Mouse (Mus musculus) lung, embryonic 16.5 days (tissue): ENCODE results near the gene Magi3. TPM values are rescaled to one million over a fixed set of nuclear protein-coding genes. Genes with fewer than 3 reads are reported as not detected.
A peak's percentile ranks its signal among the peaks of the same experiment; 100 is the strongest.

Source experiments
- ATAC-seq: fragments of 200-750 bp; cut with Nextera tagmentation; 2 replicates; pipeline ENCODE4 v1.8.0; 2017; ENCODE audit warnings: low read depth, mild to moderate bottlenecking, moderate library complexity
- H3K27ac ChIP-seq: fragments of 300-500 bp; sonication (generic); 2 replicates; pipeline ENCODE4 v1.5.1; 2014; ENCODE audit warnings: mild to moderate bottlenecking, control low read depth, low read length
- H3K27me3 ChIP-seq: fragments of 300-500 bp; sonication (generic); 2 replicates; pipeline ENCODE4 v1.6.1; 2014; ENCODE audit warnings: low read depth, low read length, mixed read lengths; ENCODE audit not compliant: control insufficient read depth, insufficient read depth
- H3K36me3 ChIP-seq: fragments of 300-500 bp; sonication (generic); 2 replicates; pipeline ENCODE4 v1.6.1; 2014; ENCODE audit warnings: low read length; ENCODE audit not compliant: control insufficient read depth, insufficient read depth
- H3K4me1 ChIP-seq: fragments of 300-500 bp; sonication (generic); replicated peaks from 2 replicates; pipeline ENCODE4 v1.6.1; 2014; ENCODE audit warnings: low read length, mixed read lengths; ENCODE audit not compliant: control insufficient read depth, insufficient read depth
- H3K4me2 ChIP-seq: fragments of 300-500 bp; sonication (generic); 2 replicates; pipeline ENCODE4 v1.6.1; 2014; ENCODE audit warnings: low read depth, low read length, control low read depth
- H3K4me3 ChIP-seq: fragments of 300-500 bp; sonication (generic); 2 replicates; pipeline ENCODE4 v1.5.1; 2014; ENCODE audit warnings: mild to moderate bottlenecking, low read length, control low read depth
- H3K9ac ChIP-seq: fragments of 300-500 bp; sonication (generic); 2 replicates; pipeline ENCODE4 v1.6.1; 2014; ENCODE audit warnings: low read length, control low read depth
- H3K9me3 ChIP-seq: fragments of 300-500 bp; sonication (generic); 2 replicates; pipeline ENCODE4 v1.6.1; 2016; ENCODE audit warnings: low read length; ENCODE audit not compliant: control insufficient read depth
- WGBS: fragments of 180-500 bp; shearing (Covaris S2); extraction: QIAGEN DNeasy Blood & Tissue Kit; methylation state at CpG from one replicate; pipeline ENCODE4 v1.1.7; 2014; 5-methylcytosine and 5-hydroxymethylcytosine counted together
- polyA plus RNA-seq: library from polyadenylated mRNA; unstranded; fragments of >200 nt; fragmentation: Nextera tagmentation; extraction: Ambion mirVana; gene quantifications from 2 replicates; pipeline ENCODE4 v1.2.1, GENCODE M21; 2015

The Magi3 gene
- polyA plus RNA-seq, 1 experiment from 2014 or later, result 9.8 TPM

- no peaks in the 10 kb centered on the region for H3K27me3 ChIP-seq
- peak overlapping the region; percentile 62 for H3K9ac ChIP-seq
- no peak for ATAC-seq
- H3K4me3 ChIP-seq, result peak overlapping the region; percentile 94
- H3K36me3 ChIP-seq, result no peaks in the 10 kb centered on the region
- WGBS, result 3% methylated on average over 11 of the region's 11 CpGs
- H3K4me2 ChIP-seq, result peak overlapping the region; percentile 62
- H3K4me1 ChIP-seq, result peaks cover 8% of the 10 kb centered on the region; the same call in 1 of the 2 replicates
- H3K27ac ChIP-seq, result peak overlapping the region; percentile 86
- no peaks in the 10 kb centered on the region for H3K9me3 ChIP-seq
Measured at GRCm38 (mm10) chr3:104221156-104221555, 982 bp upstream of the Magi3 start.

GRCm38 (mm10) chr3:104219531-104220294, 461 bp downstream of the Magi3 start:
- peak overlapping the region; percentile 93 for H3K9ac ChIP-seq
- peak overlapping the region; percentile 94 for H3K4me3 ChIP-seq
- WGBS, result 0% methylated on average over 78 of the region's 107 CpGs
- no peaks in the 10 kb centered on the region for H3K36me3 ChIP-seq
- peak overlapping the region; percentile 97 for H3K27ac ChIP-seq
- no peaks in the 10 kb centered on the region for H3K27me3 ChIP-seq
- no peaks in the 10 kb centered on the region for H3K9me3 ChIP-seq
- peaks cover 8% of the 10 kb centered on the region; the same call in 1 of the 2 replicates for H3K4me1 ChIP-seq
- no peak; the same call in 1 of the 2 replicates for ATAC-seq
- peak overlapping the region; percentile 87 for H3K4me2 ChIP-seq

- H3K27ac ChIP-seq, result 0 out of 2 replicates have a peak overlapping the region, but pooled peaks have one; percentile 39
- no peaks in the 10 kb centered on the region for H3K27me3 ChIP-seq
- H3K4me1 ChIP-seq, result peaks cover 8% of the 10 kb centered on the region; the same call in 1 of the 2 replicates
- H3K9me3 ChIP-seq, result no peaks in the 10 kb centered on the region
- peak overlapping the region; percentile 94 for H3K4me3 ChIP-seq
- H3K36me3 ChIP-seq, result no peaks in the 10 kb centered on the region
- peak overlapping the region; percentile 87 for H3K4me2 ChIP-seq
- H3K9ac ChIP-seq, result peak overlapping the region; percentile 93
- 2% methylated on average over 15 of the region's 15 CpGs for WGBS
- no peak for ATAC-seq
Measured at GRCm38 (mm10) chr3:104218926-104219325, 1.2 kb downstream of the Magi3 start.

- no peak overlapping the region for H3K4me2 ChIP-seq
- H3K27me3 ChIP-seq, result no peaks in the 10 kb centered on the region
- no peak overlapping the region for H3K27ac ChIP-seq
- H3K4me1 ChIP-seq, result no peaks in the 10 kb centered on the region
- ATAC-seq, result no peak
- no peaks in the 10 kb centered on the region for H3K36me3 ChIP-seq
- 43% methylated on average over 2 of the region's 2 CpGs for WGBS
- H3K4me3 ChIP-seq, result no peak overlapping the region
- H3K9ac ChIP-seq, result no peak overlapping the region
- H3K9me3 ChIP-seq, result no peaks in the 10 kb centered on the region
Measured at GRCm38 (mm10) chr3:104189823-104190222, 30.4 kb downstream of the Magi3 start.

- 85% methylated on average over 1 of the region's 1 CpGs for WGBS
Measured at GRCm38 (mm10) chr3:104189234-104189633, 30.9 kb downstream of the Magi3 start.

GRCm38 (mm10) chr3:104184270-104184669, 35.9 kb downstream of the Magi3 start:
- 83% methylated on average over 2 of the region's 2 CpGs for WGBS
- Histone ChIP-seq H3K27ac (no peak overlapping the region), H3K9ac (no peak overlapping the region), H3K27me3 (no peaks in the 10 kb centered on the region), H3K9me3 (no peaks in the 10 kb centered on the region), H3K4me1 (no peaks in the 10 kb centered on the region), H3K4me2 (no peak overlapping the region), H3K4me3 (no peak overlapping the region), H3K36me3 (no peaks in the 10 kb centered on the region)
- ATAC-seq, result no peak

More at GRCm38 (mm10) chr3:104189234-104189633, 30.9 kb downstream of the Magi3 start:
- no peaks in the 10 kb centered on the region for H3K27me3 ChIP-seq
- H3K4me2 ChIP-seq, result no peak overlapping the region
- no peaks in the 10 kb centered on the region for H3K4me1 ChIP-seq
- H3K4me3 ChIP-seq, result no peak overlapping the region
- no peak overlapping the region for H3K9ac ChIP-seq
- no peaks in the 10 kb centered on the region for H3K36me3 ChIP-seq
- ATAC-seq, result no peak
- no peaks in the 10 kb centered on the region for H3K9me3 ChIP-seq
- H3K27ac ChIP-seq, result no peak overlapping the region

- H3K9me3 ChIP-seq, result no peaks in the 10 kb centered on the region
- H3K4me3 ChIP-seq, result no peak overlapping the region
- no peak for ATAC-seq
- H3K27ac ChIP-seq, result no peak overlapping the region
- H3K27me3 ChIP-seq, result no peaks in the 10 kb centered on the region
- peaks cover 2% of the 10 kb centered on the region; the same call in 1 of the 2 replicates for H3K36me3 ChIP-seq
- 74% methylated on average over 2 of the region's 2 CpGs for WGBS
- no peak overlapping the region for H3K9ac ChIP-seq
- H3K4me2 ChIP-seq, result no peak overlapping the region
- no peaks in the 10 kb centered on the region for H3K4me1 ChIP-seq
Measured at GRCm38 (mm10) chr3:104183656-104184055, 36.5 kb downstream of the Magi3 start.

- Histone ChIP-seq H3K4me1 (no peaks in the 10 kb centered on the region), H3K9me3 (no peaks in the 10 kb centered on the region)
- no peak for ATAC-seq
Measured at GRCm38 (mm10) chr3:104182711-104183110, 37.5 kb downstream of the Magi3 start.

GRCm38 (mm10) chr3:104161347-104161746, 58.8 kb downstream of the Magi3 start:
- Histone ChIP-seq H3K27me3 (no peaks in the 10 kb centered on the region), H3K4me3 (no peak overlapping the region), H3K27ac (no peak overlapping the region), H3K9me3 (no peaks in the 10 kb centered on the region), H3K9ac (no peak overlapping the region), H3K4me2 (no peak overlapping the region), H3K36me3 (no peaks in the 10 kb centered on the region), H3K4me1 (peaks cover 2% of the 10 kb centered on the region; the same call in 1 of the 2 replicates)
- 61% methylated on average over 3 of the region's 3 CpGs for WGBS
- peak; percentile 52; the same call in 1 of the 2 replicates for ATAC-seq

More at GRCm38 (mm10) chr3:104182711-104183110, 37.5 kb downstream of the Magi3 start:
- H3K4me2 ChIP-seq, result no peak overlapping the region
- no peak overlapping the region for H3K9ac ChIP-seq
- H3K4me3 ChIP-seq, result no peak overlapping the region
- H3K27me3 ChIP-seq, result no peaks in the 10 kb centered on the region
- peaks cover 2% of the 10 kb centered on the region; the same call in 1 of the 2 replicates for H3K36me3 ChIP-seq
- H3K27ac ChIP-seq, result no peak overlapping the region
